Mouse (Mus musculus): ENCODE data around the gene Dntt. TPM values are rescaled to one million over a fixed set of nuclear protein-coding genes. Genes with fewer than 3 reads are reported as not detected.

Gene Dntt
- polyA plus RNA-seq, 1 experiment from 2014 or later, result not detected

DNA sequence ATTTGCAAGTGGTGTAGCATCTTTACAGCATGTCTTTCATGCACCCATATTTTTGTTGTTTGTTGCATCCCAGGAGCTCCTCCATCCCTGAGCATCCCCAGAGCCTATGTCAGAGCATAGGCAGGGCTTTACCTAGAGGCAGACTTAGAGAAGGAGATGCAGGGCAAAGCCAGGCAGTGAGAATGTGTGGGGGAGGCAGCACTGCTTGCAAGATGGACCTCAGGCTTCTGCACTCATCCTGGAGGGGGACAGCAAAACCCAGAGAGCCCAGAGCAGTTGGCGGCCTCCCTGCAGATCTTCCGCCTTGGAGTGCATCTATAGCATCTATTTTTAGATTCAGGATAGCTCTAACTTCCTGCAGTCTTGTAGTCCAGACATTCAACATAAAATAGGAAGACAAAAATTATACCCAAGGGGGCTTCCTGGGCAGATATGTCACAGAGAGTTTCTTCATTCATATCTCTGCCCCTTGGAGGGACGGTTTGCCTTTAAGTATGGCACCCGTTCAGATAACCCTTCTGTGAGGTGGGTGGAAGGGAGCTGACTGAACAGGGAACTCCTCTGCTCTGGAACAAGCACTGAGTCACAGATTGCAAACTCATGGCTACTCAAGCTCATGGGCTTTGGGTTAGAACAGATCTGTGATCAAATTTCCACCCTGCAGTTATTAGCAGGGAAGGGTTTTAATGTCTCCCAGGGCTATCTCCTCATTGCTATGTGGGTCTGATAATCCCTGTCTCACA is 6.9 kb downstream of the Dntt start:
- H3K9me3 ChIP-seq (ENCODE audit: control insufficient read depth, low read length), result no peaks in the 10 kb centered on the region
- no peak overlapping the region for H3K9ac ChIP-seq (ENCODE audit: low read length)
- no peaks in the 10 kb centered on the region for H3K36me3 ChIP-seq (ENCODE audit: control insufficient read depth, insufficient read depth, low read length)
- DNase-seq (ENCODE audit: low spot score) (no peak), ATAC-seq (replicated peaks; ENCODE audit: low FRiP score, low TSS enrichment, low read depth) (no peak)
- H3K4me3 ChIP-seq (ENCODE audit: low read depth, low read length), result no peak overlapping the region
- no peak overlapping the region for H3K4me2 ChIP-seq (ENCODE audit: low read length)
- 63% methylated on average over 4 of the region's 4 CpGs for WGBS
- H3K27me3 ChIP-seq (replicated peaks; ENCODE audit: control insufficient read depth, insufficient read depth, low read length), result no peaks in the 10 kb centered on the region; the same call in 1 of the 2 replicates
- no peak overlapping the region for H3K27ac ChIP-seq (ENCODE audit: low read depth)
- no peaks in the 10 kb centered on the region for H3K4me1 ChIP-seq (replicated peaks; ENCODE audit: control insufficient read depth, insufficient read depth, low read length)

DNA sequence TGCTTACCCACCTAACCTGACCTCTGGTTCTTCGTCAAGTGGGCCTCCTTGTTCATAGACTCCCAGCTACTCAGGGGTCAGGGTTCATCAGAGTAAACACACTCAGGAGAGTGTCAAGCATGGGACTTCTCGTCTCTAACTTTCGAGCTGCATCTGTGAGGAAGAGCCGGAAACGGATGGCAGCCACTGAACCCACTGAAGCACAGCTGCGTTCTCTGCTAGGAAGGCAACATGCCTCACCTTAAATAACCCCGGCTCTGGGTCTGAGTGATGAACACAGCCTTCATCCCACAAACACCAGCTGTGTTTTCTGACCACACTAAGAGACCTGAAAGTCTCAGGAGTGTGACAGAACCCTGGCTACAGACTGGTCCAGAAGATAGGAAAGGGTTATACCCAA is 10.0 kb downstream of the Dntt start:
- no peak overlapping the region for H3K9ac ChIP-seq (ENCODE audit: low read length)
- ATAC-seq (replicated peaks; ENCODE audit: low FRiP score, low TSS enrichment, low read depth) (no peak), DNase-seq (ENCODE audit: low spot score) (no peak)
- H3K36me3 ChIP-seq (ENCODE audit: control insufficient read depth, insufficient read depth, low read length), result no peaks in the 10 kb centered on the region
- no peaks in the 10 kb centered on the region for H3K9me3 ChIP-seq (ENCODE audit: control insufficient read depth, low read length)
- H3K4me1 ChIP-seq (replicated peaks; ENCODE audit: control insufficient read depth, insufficient read depth, low read length), result no peaks in the 10 kb centered on the region
- H3K27ac ChIP-seq (ENCODE audit: low read depth), result no peak overlapping the region
- H3K4me3 ChIP-seq (ENCODE audit: low read depth, low read length), result no peak overlapping the region
- no peak overlapping the region for H3K4me2 ChIP-seq (ENCODE audit: low read length)
- WGBS, result 66% methylated on average over 7 of the region's 7 CpGs
- no peaks in the 10 kb centered on the region; the same call in 1 of the 2 replicates for H3K27me3 ChIP-seq (replicated peaks; ENCODE audit: control insufficient read depth, insufficient read depth, low read length)

DNA sequence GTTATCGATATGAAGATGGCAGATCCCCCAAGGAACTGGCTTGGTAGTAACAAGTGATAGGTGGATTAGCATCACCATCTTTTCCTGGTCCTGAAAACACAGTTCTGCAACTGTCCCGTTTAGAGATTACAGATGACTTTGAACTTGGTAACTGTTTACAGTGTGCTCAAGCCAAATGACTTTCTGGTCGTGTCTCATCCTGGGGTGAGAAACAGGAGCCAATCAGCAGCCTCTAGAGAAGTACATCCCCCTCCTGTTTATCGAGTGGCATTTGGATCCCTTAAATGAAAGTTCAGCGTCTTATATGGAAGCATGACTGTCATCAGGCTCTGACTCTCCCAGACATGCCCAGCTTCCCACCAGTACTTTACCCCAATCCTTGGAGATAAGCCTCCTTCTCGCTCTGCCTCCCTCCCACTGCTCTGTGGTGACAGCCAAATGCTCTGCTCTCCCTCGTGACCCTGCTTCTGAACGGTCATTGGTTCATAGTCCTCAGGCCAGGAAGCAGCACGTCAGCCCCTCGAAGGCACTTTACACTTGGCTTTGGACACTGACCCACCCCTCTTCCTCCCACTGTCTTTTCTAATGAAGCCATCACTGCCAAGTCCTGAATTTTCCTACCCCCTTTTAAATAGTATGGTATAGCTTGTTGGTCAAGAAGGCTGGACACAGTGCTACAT is 16.2 kb downstream of the Dntt start:
- no peak overlapping the region for H3K4me3 ChIP-seq (ENCODE audit: low read depth, low read length)
- H3K9ac ChIP-seq (ENCODE audit: low read length), result no peak overlapping the region
- H3K27ac ChIP-seq (ENCODE audit: low read depth), result no peak overlapping the region
- H3K27me3 ChIP-seq (replicated peaks; ENCODE audit: control insufficient read depth, insufficient read depth, low read length), result no peaks in the 10 kb centered on the region
- no peaks in the 10 kb centered on the region for H3K36me3 ChIP-seq (ENCODE audit: control insufficient read depth, insufficient read depth, low read length)
- H3K4me2 ChIP-seq (ENCODE audit: low read length), result no peak overlapping the region
- 41% methylated on average over 10 of the region's 10 CpGs for WGBS
- no peaks in the 10 kb centered on the region for H3K4me1 ChIP-seq (replicated peaks; ENCODE audit: control insufficient read depth, insufficient read depth, low read length)
- DNase-seq (ENCODE audit: low spot score) (no peak), ATAC-seq (replicated peaks; ENCODE audit: low FRiP score, low TSS enrichment, low read depth) (no peak)
- H3K9me3 ChIP-seq (ENCODE audit: control insufficient read depth, low read length), result no peaks in the 10 kb centered on the region

DNA sequence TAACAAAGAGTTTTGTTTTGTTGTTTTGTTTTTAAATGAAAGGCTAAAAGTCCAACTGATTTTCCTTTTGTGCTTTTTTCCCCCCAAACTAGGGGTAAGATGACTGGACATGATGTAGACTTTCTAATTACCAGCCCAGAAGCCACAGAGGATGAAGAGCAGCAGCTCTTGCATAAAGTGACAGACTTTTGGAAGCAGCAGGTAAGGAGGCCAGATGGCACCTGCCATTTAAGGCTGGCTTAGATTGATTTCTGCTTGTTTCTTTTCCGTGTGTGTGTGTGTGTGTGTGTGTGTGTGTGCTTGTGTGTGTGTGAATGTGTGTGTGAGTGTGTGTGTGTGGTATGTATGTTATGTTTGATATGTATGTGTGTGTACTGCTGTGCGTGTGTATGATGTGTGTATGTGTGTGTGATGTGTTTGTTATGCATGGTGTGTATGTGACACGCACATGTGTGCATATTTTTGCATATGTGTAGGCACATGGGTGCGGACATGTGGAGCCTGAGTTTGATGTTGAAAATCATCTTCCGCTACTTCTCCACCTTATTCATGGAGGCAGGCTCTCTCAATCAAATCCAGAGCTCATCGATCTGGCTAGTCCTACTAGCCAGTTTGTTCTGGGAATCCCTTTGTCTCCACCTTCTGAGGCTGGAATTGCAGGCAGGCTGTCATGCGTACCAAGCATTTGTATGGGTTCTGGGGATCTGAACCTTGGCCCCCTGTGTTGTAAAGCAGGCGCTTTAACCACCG is 18.5 kb downstream of the Dntt start:
- no peaks in the 10 kb centered on the region for H3K9me3 ChIP-seq (ENCODE audit: control insufficient read depth, low read length)
- no peak overlapping the region for H3K27ac ChIP-seq (ENCODE audit: low read depth)
- H3K9ac ChIP-seq (ENCODE audit: low read length), result no peak overlapping the region
- DNase-seq (ENCODE audit: low spot score), result no peak
- no peaks in the 10 kb centered on the region for H3K27me3 ChIP-seq (replicated peaks; ENCODE audit: control insufficient read depth, insufficient read depth, low read length)
- 80% methylated on average over 9 of the region's 9 CpGs for WGBS
- no peak overlapping the region for H3K4me3 ChIP-seq (ENCODE audit: low read depth, low read length)
- ATAC-seq (replicated peaks; ENCODE audit: low FRiP score, low TSS enrichment, low read depth), result no peak
- H3K36me3 ChIP-seq (ENCODE audit: control insufficient read depth, insufficient read depth, low read length), result no peaks in the 10 kb centered on the region
- H3K4me2 ChIP-seq (ENCODE audit: low read length), result no peak overlapping the region
- H3K4me1 ChIP-seq (replicated peaks; ENCODE audit: control insufficient read depth, insufficient read depth, low read length), result no peaks in the 10 kb centered on the region

DNA sequence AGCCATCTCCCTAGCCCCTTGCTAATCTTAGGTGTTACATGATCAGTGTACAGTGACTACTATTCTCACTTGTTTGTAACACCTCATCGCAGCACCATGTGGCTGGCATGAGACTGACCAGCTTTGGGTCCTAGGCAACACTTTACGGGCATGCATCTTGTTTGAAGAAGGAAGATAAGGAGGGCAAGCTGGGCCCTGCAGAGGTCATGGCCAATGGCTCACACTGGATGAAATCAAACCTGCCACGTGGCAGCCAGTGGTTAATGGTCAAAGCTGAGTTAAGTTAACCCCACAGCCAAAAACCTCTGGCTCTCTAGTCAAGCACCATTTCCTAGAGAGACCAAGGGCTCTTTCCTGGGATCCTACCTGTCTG is 19.1 kb downstream of the Dntt start:
- no peak for ATAC-seq (replicated peaks; ENCODE audit: low FRiP score, low TSS enrichment, low read depth)
- H3K9ac ChIP-seq (ENCODE audit: low read length), result no peak overlapping the region
- no peaks in the 10 kb centered on the region for H3K4me1 ChIP-seq (replicated peaks; ENCODE audit: control insufficient read depth, insufficient read depth, low read length)
- no peaks in the 10 kb centered on the region for H3K9me3 ChIP-seq (ENCODE audit: control insufficient read depth, low read length)
- no peaks in the 10 kb centered on the region for H3K36me3 ChIP-seq (ENCODE audit: control insufficient read depth, insufficient read depth, low read length)
- no peak overlapping the region for H3K27ac ChIP-seq (ENCODE audit: low read depth)
- no peak for DNase-seq (ENCODE audit: low spot score)
- WGBS, result 65% methylated on average over 3 of the region's 3 CpGs
- no peaks in the 10 kb centered on the region for H3K27me3 ChIP-seq (replicated peaks; ENCODE audit: control insufficient read depth, insufficient read depth, low read length)
- H3K4me3 ChIP-seq (ENCODE audit: low read depth, low read length), result no peak overlapping the region
- H3K4me2 ChIP-seq (ENCODE audit: low read length), result no peak overlapping the region

DNA sequence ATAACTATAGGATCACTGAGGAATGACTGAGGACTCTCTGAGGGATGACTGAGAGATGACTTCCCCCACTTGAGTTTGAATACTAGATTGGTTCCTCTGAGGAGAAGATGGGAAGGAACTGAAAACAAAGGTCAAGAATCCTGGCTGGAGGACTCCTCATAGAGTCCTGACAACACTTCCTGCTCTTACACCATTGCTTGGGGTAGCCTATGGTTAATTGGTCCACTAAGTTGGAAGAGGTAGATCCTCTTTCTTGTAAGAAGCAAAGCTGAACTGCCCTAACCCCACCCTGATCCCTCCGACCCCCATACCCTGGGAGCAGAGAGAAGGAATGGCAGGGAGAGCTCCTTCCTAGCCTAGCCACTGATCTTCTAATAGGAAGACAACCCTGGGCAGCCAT is 22.6 kb downstream of the Dntt start:
- Histone ChIP-seq H3K9me3 (ENCODE audit: control insufficient read depth, low read length) (no peaks in the 10 kb centered on the region), H3K9ac (ENCODE audit: low read length) (no peak overlapping the region), H3K4me1 (replicated peaks; ENCODE audit: control insufficient read depth, insufficient read depth, low read length) (no peaks in the 10 kb centered on the region), H3K4me3 (ENCODE audit: low read depth, low read length) (no peak overlapping the region), H3K27ac (ENCODE audit: low read depth) (no peak overlapping the region), H3K4me2 (ENCODE audit: low read length) (no peak overlapping the region), H3K36me3 (ENCODE audit: control insufficient read depth, insufficient read depth, low read length) (no peaks in the 10 kb centered on the region), H3K27me3 (replicated peaks; ENCODE audit: control insufficient read depth, insufficient read depth, low read length) (no peaks in the 10 kb centered on the region)
- WGBS, result 70% methylated on average over 1 of the region's 1 CpGs
- DNase-seq (ENCODE audit: low spot score) (no peak), ATAC-seq (replicated peaks; ENCODE audit: low FRiP score, low TSS enrichment, low read depth) (no peak)

DNA sequence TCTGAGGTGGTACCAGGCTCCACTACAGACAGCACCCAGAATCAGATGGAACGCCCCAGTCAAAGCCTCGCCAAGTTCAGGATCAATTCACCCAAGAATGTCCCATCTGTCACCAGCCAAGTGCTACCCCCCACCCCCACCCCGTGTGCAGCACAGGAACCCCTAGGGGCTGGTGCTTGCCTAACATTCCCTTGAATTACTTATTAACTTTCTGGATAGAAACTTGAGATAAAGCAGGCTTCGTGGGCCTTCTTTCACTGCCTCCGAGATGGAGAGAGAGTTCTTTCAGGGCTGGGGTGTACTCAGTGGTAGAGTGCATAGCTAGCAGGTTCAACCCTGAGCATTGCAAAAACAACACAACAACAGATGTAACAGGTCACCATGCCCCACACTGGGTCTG is 23.2 kb downstream of the Dntt start:
- Histone ChIP-seq H3K27me3 (replicated peaks; ENCODE audit: control insufficient read depth, insufficient read depth, low read length) (no peaks in the 10 kb centered on the region), H3K36me3 (ENCODE audit: control insufficient read depth, insufficient read depth, low read length) (no peaks in the 10 kb centered on the region), H3K27ac (ENCODE audit: low read depth) (no peak overlapping the region), H3K4me3 (ENCODE audit: low read depth, low read length) (no peak overlapping the region), H3K4me1 (replicated peaks; ENCODE audit: control insufficient read depth, insufficient read depth, low read length) (no peaks in the 10 kb centered on the region), H3K4me2 (ENCODE audit: low read length) (no peak overlapping the region), H3K9ac (ENCODE audit: low read length) (no peak overlapping the region), H3K9me3 (ENCODE audit: control insufficient read depth, low read length) (no peaks in the 10 kb centered on the region)
- 45% methylated on average over 5 of the region's 5 CpGs for WGBS
- DNase-seq (ENCODE audit: low spot score) (no peak), ATAC-seq (replicated peaks; ENCODE audit: low FRiP score, low TSS enrichment, low read depth) (no peak)

DNA sequence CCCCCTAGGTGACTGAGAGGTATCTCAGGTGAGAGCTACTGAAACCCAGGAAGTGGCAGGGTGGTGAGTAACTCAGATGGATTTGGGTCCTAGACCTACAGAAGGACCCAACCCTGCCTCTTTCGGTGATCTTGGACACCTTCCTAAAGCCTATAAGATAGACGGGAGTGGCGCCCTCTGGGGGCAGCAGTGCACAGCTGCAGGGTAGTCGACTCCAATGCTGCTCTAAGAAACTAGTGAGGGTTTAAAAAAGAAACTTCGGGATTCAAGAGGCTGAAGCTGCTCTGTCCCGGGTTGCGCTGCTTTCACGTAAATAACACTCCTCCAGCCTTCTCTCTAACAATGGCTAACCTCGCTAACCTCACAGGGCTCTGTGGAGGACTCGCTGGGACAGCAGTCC is 24.5 kb downstream of the Dntt start:
- no peaks in the 10 kb centered on the region for H3K4me1 ChIP-seq (replicated peaks; ENCODE audit: control insufficient read depth, insufficient read depth, low read length)

More for the DNA sequence above, 24.5 kb downstream of the Dntt start:
- H3K36me3 ChIP-seq (ENCODE audit: control insufficient read depth, insufficient read depth, low read length), result no peaks in the 10 kb centered on the region
- H3K4me2 ChIP-seq (ENCODE audit: low read length), result no peak overlapping the region
- no peak overlapping the region for H3K9ac ChIP-seq (ENCODE audit: low read length)
- no peaks in the 10 kb centered on the region for H3K9me3 ChIP-seq (ENCODE audit: control insufficient read depth, low read length)
- H3K27ac ChIP-seq (ENCODE audit: low read depth), result no peak overlapping the region
- 26% methylated on average over 10 of the region's 10 CpGs for WGBS
- DNase-seq (ENCODE audit: low spot score) (peak; percentile 67), ATAC-seq (replicated peaks; ENCODE audit: low FRiP score, low TSS enrichment, low read depth) (no peak)
- H3K4me3 ChIP-seq (ENCODE audit: low read depth, low read length), result no peak overlapping the region
- no peaks in the 10 kb centered on the region for H3K27me3 ChIP-seq (replicated peaks; ENCODE audit: control insufficient read depth, insufficient read depth, low read length)
